Mouse (Mus musculus): Measurements from ENCODE around the gene Git2. TPM values are rescaled to one million over a fixed set of nuclear protein-coding genes. Genes with fewer than 3 reads are reported as not detected.
A peak's percentile ranks its signal among the peaks of the same experiment; 100 is the strongest.

Git2 gene
- total RNA-seq (2014; fragmentation: Nextera tagmentation) (213 and 227 TPM in 2 replicates), total RNA-seq (2017) (101 and 104 TPM in 2 replicates), polyA plus RNA-seq (2012) (201 and 245 TPM in 2 replicates)

- Histone ChIP-seq H3K36me3 (replicated peaks) (peaks cover 43% of the 10 kb centered on the region), H3K9me3 (replicated peaks) (no peaks in the 10 kb centered on the region), H3K27me3 (ENCODE audit: insufficient read depth, low read length) (no peaks in the 10 kb centered on the region), H3K4me1 (ENCODE audit: insufficient read depth, low read depth, low read length) (peaks cover 61% of the 10 kb centered on the region), H3K4me3 (ENCODE audit: low read depth, low read length) (peak within 1 kb of the TSS; percentile 98)
- TF ChIP-seq GATA2 (IDR thresholded peaks at IDR 0.05; ENCODE audit: borderline replicate concordance, low read depth, low read length), result no peak
- TF ChIP-seq POLR2AphosphoS5 (IDR thresholded peaks at IDR 0.05; ENCODE audit: insufficient replicate concordance, low read depth, low read length), result no peak
- TF ChIP-seq GATA1 (IDR thresholded peaks at IDR 0.05; ENCODE audit: borderline replicate concordance, low read length), result no peak
- no peak for TF ChIP-seq CTCF (IDR thresholded peaks at IDR 0.05; ENCODE audit: low read depth, low read length)
- no peak for DNase-seq (ENCODE audit: low spot score)
- ATAC-seq (ENCODE audit: extremely low read depth, insufficient number of reproducible peaks, low FRiP score, poor library complexity, severe bottlenecking), result no peak
Measured at GRCm38 (mm10) chr5:114775056-114775979, at the start of gene Git2. Gene Git2 (minus strand): TSS chr5:114775517.

GRCm38 (mm10) chr5:114824197-114824596, 48.9 kb upstream of the Git2 start:
- no peak for DNase-seq (ENCODE audit: low spot score)
- peaks cover 24% of the 10 kb centered on the region for H3K4me1 ChIP-seq (ENCODE audit: insufficient read depth, low read depth, low read length)
- no peak overlapping the region for H3K4me3 ChIP-seq (ENCODE audit: low read depth, low read length)
- peaks cover 12% of the 10 kb centered on the region for H3K36me3 ChIP-seq (replicated peaks)
- no peak for ATAC-seq (ENCODE audit: extremely low read depth, insufficient number of reproducible peaks, low FRiP score, poor library complexity, severe bottlenecking)
- no peak for TF ChIP-seq POLR2AphosphoS5 (IDR thresholded peaks at IDR 0.05; ENCODE audit: insufficient replicate concordance, low read depth, low read length)
- TF ChIP-seq CTCF (IDR thresholded peaks at IDR 0.05; ENCODE audit: low read depth, low read length), result peak; percentile 47; the same call in 1 of the 2 replicates
- peaks cover 31% of the 10 kb centered on the region for H3K9me3 ChIP-seq (replicated peaks)
- no peaks in the 10 kb centered on the region for H3K27me3 ChIP-seq (ENCODE audit: insufficient read depth, low read length)

- Histone ChIP-seq H3K9me3 (replicated peaks) (peaks cover 28% of the 10 kb centered on the region), H3K27me3 (ENCODE audit: insufficient read depth, low read length) (no peaks in the 10 kb centered on the region), H3K4me3 (ENCODE audit: low read depth, low read length) (no peak within 1 kb of the TSS; the same call in 1 of the 2 replicates), H3K36me3 (replicated peaks) (peaks cover 12% of the 10 kb centered on the region), H3K4me1 (ENCODE audit: insufficient read depth, low read depth, low read length) (peaks cover 31% of the 10 kb centered on the region)
- no peak for DNase-seq (ENCODE audit: low spot score)
- no peak for ATAC-seq (ENCODE audit: extremely low read depth, insufficient number of reproducible peaks, low FRiP score, poor library complexity, severe bottlenecking)
- TF ChIP-seq POLR2AphosphoS5 (IDR thresholded peaks at IDR 0.05; ENCODE audit: insufficient replicate concordance, low read depth, low read length), result no peak
- TF ChIP-seq GATA1 (IDR thresholded peaks at IDR 0.05; ENCODE audit: borderline replicate concordance, low read length), result no peak
- no peak for TF ChIP-seq CTCF (IDR thresholded peaks at IDR 0.05; ENCODE audit: low read depth, low read length)
- TF ChIP-seq GATA2 (IDR thresholded peaks at IDR 0.05; ENCODE audit: borderline replicate concordance, low read depth, low read length), result no peak
- TF ChIP-seq TAL1 (conservative IDR thresholded peaks at IDR 0.05; ENCODE audit: low read depth, low read length), result no peak
Measured at GRCm38 (mm10) chr5:114822796-114823688, 47.7 kb upstream of the Git2 start, which contains the start of gene 1500011B03Rik. Gene 1500011B03Rik (minus strand): TSS chr5:114823468.

- Histone ChIP-seq H3K9me3 (replicated peaks) (peaks cover 37% of the 10 kb centered on the region), H3K27me3 (ENCODE audit: insufficient read depth, low read length) (no peaks in the 10 kb centered on the region), H3K4me1 (ENCODE audit: insufficient read depth, low read depth, low read length) (peaks cover 19% of the 10 kb centered on the region), H3K36me3 (replicated peaks) (peaks cover 1% of the 10 kb centered on the region), H3K4me3 (ENCODE audit: low read depth, low read length) (no peak overlapping the region; the same call in 1 of the 2 replicates)
- no peak for TF ChIP-seq POLR2AphosphoS5 (IDR thresholded peaks at IDR 0.05; ENCODE audit: insufficient replicate concordance, low read depth, low read length)
- TF ChIP-seq CTCF (IDR thresholded peaks at IDR 0.05; ENCODE audit: low read depth, low read length), result no peak
- no peak for TF ChIP-seq GATA2 (IDR thresholded peaks at IDR 0.05; ENCODE audit: borderline replicate concordance, low read depth, low read length)
- no peak for TF ChIP-seq GATA1 (IDR thresholded peaks at IDR 0.05; ENCODE audit: borderline replicate concordance, low read length)
- no peak for TF ChIP-seq TAL1 (conservative IDR thresholded peaks at IDR 0.05; ENCODE audit: low read depth, low read length)
- ATAC-seq (ENCODE audit: extremely low read depth, insufficient number of reproducible peaks, low FRiP score, poor library complexity, severe bottlenecking) (no peak), DNase-seq (ENCODE audit: low spot score) (no peak)
Measured at GRCm38 (mm10) chr5:114818124-114818523, 42.8 kb upstream of the Git2 start.

GRCm38 (mm10) chr5:114816599-114816998, 41.3 kb upstream of the Git2 start:
- Histone ChIP-seq H3K9me3 (replicated peaks) (peaks cover 23% of the 10 kb centered on the region), H3K36me3 (replicated peaks) (no peaks in the 10 kb centered on the region), H3K4me1 (ENCODE audit: insufficient read depth, low read depth, low read length) (peaks cover 32% of the 10 kb centered on the region), H3K4me3 (ENCODE audit: low read depth, low read length) (no peak overlapping the region), H3K27me3 (ENCODE audit: insufficient read depth, low read length) (no peaks in the 10 kb centered on the region)
- TF ChIP-seq CTCF (IDR thresholded peaks at IDR 0.05; ENCODE audit: low read depth, low read length) (no peak), GATA1 (IDR thresholded peaks at IDR 0.05; ENCODE audit: borderline replicate concordance, low read length) (no peak), POLR2AphosphoS5 (IDR thresholded peaks at IDR 0.05; ENCODE audit: insufficient replicate concordance, low read depth, low read length) (no peak), GATA2 (IDR thresholded peaks at IDR 0.05; ENCODE audit: borderline replicate concordance, low read depth, low read length) (no peak), TAL1 (conservative IDR thresholded peaks at IDR 0.05; ENCODE audit: low read depth, low read length) (no peak)
- ATAC-seq (ENCODE audit: extremely low read depth, insufficient number of reproducible peaks, low FRiP score, poor library complexity, severe bottlenecking) (no peak), DNase-seq (ENCODE audit: low spot score) (no peak)

Measured in G1E (cell line).